Mouse (Mus musculus): ENCODE measurements around the gene Bag5.

DNA sequence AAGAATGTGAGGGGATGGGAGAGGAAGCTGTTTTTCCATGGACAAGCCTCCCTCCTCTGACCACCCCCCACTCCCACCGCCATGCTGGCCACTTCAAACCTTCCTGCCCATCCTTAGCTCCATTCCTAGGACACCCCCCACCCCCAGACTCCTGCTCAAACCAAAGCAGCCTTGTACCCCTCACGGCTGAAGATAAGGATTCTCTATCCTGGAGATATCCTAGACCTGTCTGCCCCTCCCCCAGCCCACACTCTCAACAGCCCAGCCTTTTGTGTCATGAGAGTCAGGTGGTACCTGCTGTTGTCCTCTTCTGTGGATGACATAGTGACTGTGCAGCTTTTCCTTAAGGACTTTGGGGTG is 25.0 kb downstream of the Bag5 start:
- TF ChIP-seq CTCF (IDR thresholded peaks at IDR 0.05; ENCODE audit: control insufficient read depth, insufficient read depth, low read length) = no peak
- no peak for TF ChIP-seq POLR2A (IDR thresholded peaks at IDR 0.05; ENCODE audit: borderline replicate concordance, control insufficient read depth, low read depth, low read length)
